Mouse (Mus musculus) frontal cortex, postnatal 14 days (tissue): Measurements from ENCODE around the gene N6amt1.
A peak's percentile ranks its signal among the peaks of the same experiment; 100 is the strongest.

Source experiments
- DNase-seq, 2 experiments: peaks; one replicate each; pipeline ENCODE4 v3.0.0; 2022; ENCODE audit warnings: low spot score in 2 of 2

N6amt1 gene

GRCm38 (mm10) chr16:87354075-87354583, at the start of gene N6amt1:
N6amt1 (plus strand) TSS chr16:87354185.
- DNase-seq = peak; percentile 85 to 86

GRCm38 (mm10) chr16:87305251-87306011, 48.6 kb upstream of the N6amt1 start:
- DNase-seq = no peak

GRCm38 (mm10) chr16:87307109-87307735, 46.8 kb upstream of the N6amt1 start:
- peak in 1 of 2 experiments; percentile 6 for DNase-seq

- DNase-seq = no peak
Observed at GRCm38 (mm10) chr16:87310659-87311058, 43.3 kb upstream of the N6amt1 start.

GRCm38 (mm10) chr16:87318200-87318811, 35.7 kb upstream of the N6amt1 start:
- no peak for DNase-seq

- DNase-seq = no peak
Observed at GRCm38 (mm10) chr16:87318998-87319397, 35.0 kb upstream of the N6amt1 start.

GRCm38 (mm10) chr16:87319541-87320251, 34.3 kb upstream of the N6amt1 start:
- no peak for DNase-seq

- DNase-seq = no peak
Observed at GRCm38 (mm10) chr16:87320252-87320555, 33.8 kb upstream of the N6amt1 start.

- DNase-seq = no peak
Observed at GRCm38 (mm10) chr16:87324571-87324970, 29.4 kb upstream of the N6amt1 start.

GRCm38 (mm10) chr16:87329986-87330385, 24.0 kb upstream of the N6amt1 start:
- DNase-seq = no peak

- no peak for DNase-seq
Observed at GRCm38 (mm10) chr16:87334756-87335155, 19.2 kb upstream of the N6amt1 start.

- no peak for DNase-seq
Observed at GRCm38 (mm10) chr16:87341043-87341572, 12.9 kb upstream of the N6amt1 start.

- DNase-seq = no peak
Observed at GRCm38 (mm10) chr16:87348133-87348532, 5.9 kb upstream of the N6amt1 start.

GRCm38 (mm10) chr16:87351386-87352105, 2.4 kb upstream of the N6amt1 start:
- no peak for DNase-seq

- DNase-seq = no peak
Observed at GRCm38 (mm10) chr16:87353605-87354004, 380 bp upstream of the N6amt1 start.

- DNase-seq = no peak
Observed at GRCm38 (mm10) chr16:87354748-87355147, 763 bp downstream of the N6amt1 start.

- no peak for DNase-seq
Observed at GRCm38 (mm10) chr16:87360096-87360495, 6.1 kb downstream of the N6amt1 start.

GRCm38 (mm10) chr16:87364231-87364630, 10.2 kb downstream of the N6amt1 start:
- DNase-seq = no peak

GRCm38 (mm10) chr16:87366035-87366434, 12.1 kb downstream of the N6amt1 start:
- no peak for DNase-seq

GRCm38 (mm10) chr16:87366445-87366844, 12.5 kb downstream of the N6amt1 start:
- DNase-seq = no peak

GRCm38 (mm10) chr16:87382996-87383395, 29.0 kb downstream of the N6amt1 start:
- no peak for DNase-seq
